Mouse (Mus musculus) heart, adult 8-10 months (tissue): Measurements from ENCODE around the gene Smyd4. TPM values are rescaled to one million over a fixed set of nuclear protein-coding genes. Genes with fewer than 3 reads are reported as not detected.

Experiments used
- DNase-seq: peaks from one replicate; pipeline ENCODE4 v3.0.0; 2022; ENCODE audit warnings: low spot score
- microRNA-seq: library from miRNA; unstranded; fragments of <30 nt; microRNA quantifications from one replicate; pipeline ENCODE4 v1.2.0, GENCODE M21; 2022
- total RNA-seq, 4 experiments: library from RNA; stranded (reverse); gene quantifications; 2 replicates each; pipeline ENCODE4 v1.2.4; 2022

The Smyd4 gene
- total RNA-seq, 4 experiments from 2014 or later = 5.7 to 10.1 (median 8.3) TPM

GRCm38 (mm10) chr11:75452812-75453557 is 104.8 kb downstream of the Smyd4 start:
- no peak for DNase-seq

GRCm38 (mm10) chr11:75453991-75454930 is 106.0 kb downstream of the Smyd4 start, which contains the start of gene Wdr81:
TSS of gene Wdr81 (minus strand) at chr11:75454717.
- peak; percentile 92 for DNase-seq

Small RNA genes lying within 50 kb of the gene (microRNA-seq; reads per million reads assigned to microRNA genes)
- not detected for gene Gm47300

Other genes with a start within 250 kb of the Smyd4 start
- 10 to 100 TPM in 3 of 4 experiments, 1 to 10 TPM in 1; 7.6 to 19.4 (median 16.8) TPM for gene Hic1, start 178.9 kb upstream of the Smyd4 start, total RNA-seq
- 1 to 10 TPM; 5.6 to 6.9 (median 5.9) TPM for gene Ovca2, start 169.6 kb upstream of the Smyd4 start, total RNA-seq
- gene Dph1, start 157.2 kb upstream of the Smyd4 start, total RNA-seq = 10 to 100 TPM in 2 of 4 experiments, 1 to 10 TPM in 2; 8.1 to 11.2 (median 9.7) TPM
- 1 to 10 TPM; 5.2 to 7.9 (median 6.8) TPM for gene Rtn4rl1, start 154.7 kb upstream of the Smyd4 start, total RNA-seq
- gene Rpa1, start 109 bp upstream of the Smyd4 start, total RNA-seq = 10 to 100 TPM; 62.6 to 69.4 (median 67.4) TPM
- gene Serpinf1, start 74.3 kb downstream of the Smyd4 start, total RNA-seq = 10 to 100 TPM; 13.2 to 18.3 (median 16.8) TPM
- not detected for gene Serpinf2, start 91.2 kb downstream of the Smyd4 start, total RNA-seq
- 10 to 100 TPM in 1 of 4 experiments, 1 to 10 TPM in 3; 7.9 to 10.1 (median 8.8) TPM for gene Wdr81, start 106.3 kb downstream of the Smyd4 start, total RNA-seq
- 1 to 10 TPM; 2.8 to 5.1 (median 4.0) TPM for gene Tlcd2, start 113.3 kb downstream of the Smyd4 start, total RNA-seq
- gene Prpf8, start 138.4 kb downstream of the Smyd4 start, total RNA-seq = 10 to 100 TPM; 92.4 to 99.5 (median 94.6) TPM
- 10 to 100 TPM; 47.8 to 61.5 (median 56.2) TPM for gene Rilp, start 161.7 kb downstream of the Smyd4 start, total RNA-seq
- 1 to 10 TPM; 6.3 to 8.5 (median 7.4) TPM for gene Scarf1, start 165.1 kb downstream of the Smyd4 start, total RNA-seq
- gene Slc43a2, start 183.3 kb downstream of the Smyd4 start, total RNA-seq = 10 to 100 TPM; 13.2 to 22.8 (median 20.1) TPM
- 100 to 1,000 TPM in 3 of 4 experiments, 10 to 100 TPM in 1; 89.5 to 110 (median 105) TPM for gene Pitpna, start 239.7 kb downstream of the Smyd4 start, total RNA-seq